Mouse (Mus musculus) embryonic facial prominence, embryonic 14.5 days (tissue): ENCODE results near the gene Adamtsl1. TPM values are rescaled to one million over a fixed set of nuclear protein-coding genes. Genes with fewer than 3 reads are reported as not detected.

Experiments used
- ATAC-seq: fragments of 200-750 bp; cut with Nextera tagmentation; 2 replicates; pipeline ENCODE4 v1.8.0; 2017; ENCODE audit warnings: low read depth, moderate number of reproducible peaks, moderate TSS enrichment
- DNase-seq: peaks from one replicate; pipeline ENCODE4 v3.0.0-alpha.2; 2015; ENCODE audit warnings: low spot score
- H3K27ac ChIP-seq: fragments of 300-500 bp; sonication (generic); replicated peaks from 2 replicates; pipeline ENCODE4 v1.5.1; 2014; ENCODE audit warnings: low read depth, mild to moderate bottlenecking, low read length, moderate library complexity
- H3K27me3 ChIP-seq: fragments of 300-500 bp; sonication (generic); replicated peaks from 2 replicates; pipeline ENCODE4 v1.6.1; 2014; ENCODE audit warnings: low read length; ENCODE audit not compliant: control insufficient read depth, insufficient read depth
- H3K36me3 ChIP-seq: fragments of 300-500 bp; sonication (generic); 2 replicates; pipeline ENCODE4 v1.6.1; 2014; ENCODE audit warnings: low read length, mixed read lengths; ENCODE audit not compliant: control insufficient read depth, insufficient read depth
- H3K4me1 ChIP-seq: fragments of 300-500 bp; sonication (generic); 2 replicates; pipeline ENCODE4 v1.6.1; 2014; ENCODE audit warnings: antibody characterized with exemption, low read length; ENCODE audit not compliant: control insufficient read depth, insufficient read depth
- H3K4me2 ChIP-seq: fragments of 300-500 bp; sonication (generic); 2 replicates; pipeline ENCODE4 v1.6.1; 2014; ENCODE audit warnings: low read depth, mild to moderate bottlenecking, low read length, moderate library complexity, mixed read lengths
- H3K4me3 ChIP-seq: fragments of 300-500 bp; sonication (generic); 2 replicates; pipeline ENCODE4 v1.5.1; 2014; ENCODE audit warnings: low read depth, mild to moderate bottlenecking, low read length
- H3K9ac ChIP-seq: fragments of 300-500 bp; sonication (generic); 2 replicates; pipeline ENCODE4 v1.6.1; 2014; ENCODE audit warnings: low read depth, mild to moderate bottlenecking, low read length, moderate library complexity, mixed read lengths
- H3K9me3 ChIP-seq: fragments of 300-500 bp; sonication (generic); 2 replicates; pipeline ENCODE4 v1.6.1; 2016; ENCODE audit warnings: low read length; ENCODE audit not compliant: control insufficient read depth
- WGBS: fragments of 180-500 bp; shearing (Covaris S2); extraction: QIAGEN DNeasy Blood & Tissue Kit; methylation state at CpG from one replicate; pipeline ENCODE4 v1.1.7; 2014; 5-methylcytosine and 5-hydroxymethylcytosine counted together
- polyA plus RNA-seq: library from polyadenylated mRNA; unstranded; fragments of >200 nt; fragmentation: Nextera tagmentation; extraction: Ambion mirVana; gene quantifications from 2 replicates; pipeline ENCODE4 v1.2.1, GENCODE M21; 2014

Gene Adamtsl1
- 32.2 and 37.9 TPM in 2 replicates for polyA plus RNA-seq

DNA sequence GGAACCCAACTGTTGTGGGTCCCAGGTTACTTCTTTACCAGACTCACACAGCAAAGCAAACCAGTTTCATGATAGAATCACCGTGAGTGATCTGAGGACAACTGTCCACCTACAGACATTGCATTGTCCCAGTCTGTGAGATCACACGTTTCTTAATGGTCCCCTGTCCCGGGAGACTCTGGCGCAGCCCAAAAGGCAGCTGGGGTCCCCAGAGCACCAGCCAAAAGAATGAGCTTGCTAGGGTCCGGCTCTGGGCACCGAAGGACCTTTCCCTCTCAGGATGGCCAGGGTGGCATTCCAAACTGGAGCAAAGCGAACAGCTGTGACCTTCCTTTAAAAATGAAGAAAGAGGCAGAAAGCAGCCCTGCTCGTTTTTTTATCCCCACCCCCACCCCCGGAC is at the start of gene Adamtsl1:
Gene Adamtsl1, plus strand, starts transcription at position 381 of the 400 bp plus-strand sequence.
- WGBS = 0% methylated on average over 7 of the region's 9 CpGs
- H3K9ac ChIP-seq = peak within 1 kb of the TSS; percentile 66
- no peak within 1 kb of the TSS for H3K27ac ChIP-seq
- H3K27me3 ChIP-seq = peaks cover 6% of the 10 kb centered on the region; the same call in 1 of the 2 replicates
- peaks cover 15% of the 10 kb centered on the region for H3K4me1 ChIP-seq
- H3K36me3 ChIP-seq = no peaks in the 10 kb centered on the region
- H3K4me2 ChIP-seq = peak within 1 kb of the TSS; percentile 97
- no peaks in the 10 kb centered on the region for H3K9me3 ChIP-seq
- ATAC-seq (peak; percentile 13; the same call in 1 of the 2 replicates), DNase-seq (no peak)
- peak within 1 kb of the TSS; percentile 55 for H3K4me3 ChIP-seq

- Histone ChIP-seq H3K4me3 (no peak overlapping the region), H3K4me2 (no peak overlapping the region), H3K9me3 (no peaks in the 10 kb centered on the region), H3K4me1 (peaks cover 3% of the 10 kb centered on the region; the same call in 1 of the 2 replicates), H3K27me3 (no peaks in the 10 kb centered on the region), H3K9ac (no peak overlapping the region), H3K36me3 (no peaks in the 10 kb centered on the region), H3K27ac (no peak overlapping the region)
- WGBS = 98% methylated on average over 6 of the region's 6 CpGs
- DNase-seq = no peak
- ATAC-seq = no peak
Measured at GRCm38 (mm10) chr4:85483586-85483985, 30.4 kb upstream of the Adamtsl1 start.

DNA sequence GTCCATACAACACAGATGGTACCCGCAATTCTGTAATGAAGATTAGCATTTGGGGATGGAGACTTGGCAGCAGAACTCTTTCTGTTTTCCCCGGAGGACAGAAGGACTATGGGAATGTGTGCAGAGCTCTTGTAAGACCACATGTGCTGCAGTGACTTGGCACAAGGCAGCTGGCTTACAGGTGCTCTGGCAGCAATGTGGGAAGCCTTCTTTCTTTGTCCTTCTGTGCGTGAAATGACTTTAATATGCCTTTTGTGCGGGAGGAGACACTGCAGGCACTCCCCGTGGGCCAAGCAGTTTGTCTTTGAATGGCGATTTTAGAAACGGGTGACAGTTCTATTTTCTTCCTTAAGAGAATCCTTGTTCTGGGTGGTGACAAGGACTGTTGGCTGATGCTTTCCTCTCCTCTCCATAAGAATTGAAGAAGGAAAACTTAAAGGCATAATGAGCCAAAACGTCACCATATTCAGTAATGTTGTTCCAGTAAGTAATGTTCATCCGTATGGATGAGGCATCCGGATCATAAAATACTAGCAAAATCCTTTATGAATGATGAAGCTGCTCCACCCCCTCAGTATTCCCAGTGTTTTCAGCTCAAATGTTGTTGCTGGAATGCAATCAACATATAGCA is 27.5 kb upstream of the Adamtsl1 start:
- no peak for ATAC-seq
- H3K9me3 ChIP-seq = no peaks in the 10 kb centered on the region
- peak; percentile 57 for DNase-seq
- H3K4me2 ChIP-seq = no peak overlapping the region
- no peaks in the 10 kb centered on the region for H3K36me3 ChIP-seq
- no peak overlapping the region for H3K27ac ChIP-seq
- H3K4me1 ChIP-seq = peaks cover 3% of the 10 kb centered on the region; the same call in 1 of the 2 replicates
- H3K4me3 ChIP-seq = no peak overlapping the region
- no peaks in the 10 kb centered on the region for H3K27me3 ChIP-seq
- H3K9ac ChIP-seq = no peak overlapping the region
- WGBS = 58% methylated on average over 10 of the region's 10 CpGs

GRCm38 (mm10) chr4:85505718-85506117 is 8.3 kb upstream of the Adamtsl1 start:
- H3K9ac ChIP-seq = no peak overlapping the region
- H3K36me3 ChIP-seq = no peaks in the 10 kb centered on the region
- H3K9me3 ChIP-seq = no peaks in the 10 kb centered on the region
- no peaks in the 10 kb centered on the region for H3K4me1 ChIP-seq
- no peak overlapping the region for H3K4me2 ChIP-seq
- H3K27me3 ChIP-seq = no peaks in the 10 kb centered on the region
- no peak overlapping the region for H3K27ac ChIP-seq
- no peak overlapping the region for H3K4me3 ChIP-seq
- ATAC-seq (no peak), DNase-seq (no peak)
- WGBS = 68% methylated on average over 3 of the region's 3 CpGs

DNA sequence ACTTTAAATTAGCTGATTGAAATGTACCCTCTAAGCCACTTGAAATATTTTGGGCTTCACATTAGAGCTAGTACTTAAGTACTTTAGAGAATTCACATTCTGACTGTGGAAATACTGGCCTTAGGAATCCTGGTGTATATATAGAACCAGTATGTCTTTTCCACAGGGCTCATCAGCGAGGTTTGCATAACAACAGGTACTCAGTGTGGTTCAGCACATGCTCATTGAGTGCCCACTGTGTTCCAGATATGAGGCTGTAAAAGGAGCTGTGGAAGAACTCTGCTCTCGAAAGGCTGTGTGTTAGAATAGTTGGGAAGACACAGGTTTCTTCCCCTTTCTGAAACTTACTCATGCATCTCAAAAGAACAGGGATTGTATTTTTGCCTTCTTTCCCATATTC is 7.0 kb upstream of the Adamtsl1 start:
- WGBS = 63% methylated on average over 2 of the region's 2 CpGs
- Histone ChIP-seq H3K4me1 (no peaks in the 10 kb centered on the region), H3K36me3 (no peaks in the 10 kb centered on the region), H3K4me3 (no peak overlapping the region), H3K4me2 (no peak overlapping the region), H3K9ac (no peak overlapping the region), H3K27ac (no peak overlapping the region), H3K27me3 (no peaks in the 10 kb centered on the region), H3K9me3 (no peaks in the 10 kb centered on the region)
- DNase-seq (no peak), ATAC-seq (no peak)

DNA sequence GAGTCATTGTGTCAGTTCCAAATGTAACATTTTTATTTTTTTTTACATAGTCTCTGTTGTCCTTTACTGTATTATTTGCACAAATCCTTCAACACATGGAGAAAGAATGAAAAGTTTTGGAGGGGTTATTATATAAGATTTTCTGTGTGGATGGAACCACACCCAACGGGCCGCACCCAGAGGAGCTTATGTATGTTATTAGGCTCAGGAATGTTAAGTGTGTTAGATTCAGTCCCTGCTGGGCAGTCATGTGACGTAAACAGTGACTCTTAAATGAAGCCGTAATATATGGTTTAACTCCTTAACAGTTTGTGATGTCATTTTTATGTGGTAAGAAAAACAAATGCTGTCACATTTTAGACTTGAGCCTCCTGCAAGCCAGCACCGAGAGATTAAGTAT is 6.5 kb upstream of the Adamtsl1 start:
- Histone ChIP-seq H3K4me2 (no peak overlapping the region), H3K9ac (no peak overlapping the region), H3K27me3 (peaks cover 4% of the 10 kb centered on the region; the same call in 1 of the 2 replicates), H3K27ac (no peak overlapping the region), H3K36me3 (no peaks in the 10 kb centered on the region), H3K9me3 (no peaks in the 10 kb centered on the region), H3K4me3 (no peak overlapping the region), H3K4me1 (no peaks in the 10 kb centered on the region)
- peak; percentile 37 for DNase-seq
- no peak for ATAC-seq
- WGBS = 47% methylated on average over 5 of the region's 5 CpGs

DNA sequence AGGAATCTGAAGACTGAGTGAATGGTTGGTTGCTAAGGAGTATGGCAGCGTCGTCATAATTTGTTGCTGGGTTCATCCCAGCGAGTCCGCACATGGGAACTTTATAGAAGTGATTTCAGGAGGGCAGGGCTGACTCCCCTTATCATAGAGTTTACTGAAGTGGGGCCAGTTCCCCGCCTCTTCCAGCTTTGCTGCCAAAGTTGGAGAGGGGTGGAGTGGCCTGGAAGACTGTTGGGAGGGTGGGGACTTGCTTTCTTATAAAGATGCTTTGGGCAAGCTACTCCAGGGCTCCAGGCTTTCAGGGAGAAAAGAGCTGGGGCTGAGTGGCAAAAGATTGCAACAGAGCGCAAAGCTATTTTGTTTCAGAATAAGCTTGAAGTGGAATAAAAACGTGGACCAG is 684 bp upstream of the Adamtsl1 start:
- whole genome bisulfite sequencing = 38% methylated on average over 7 of the region's 7 CpGs
- peak; percentile 50 for DNase-seq
- peak overlapping the region; percentile 97 for H3K4me2 ChIP-seq

DNA sequence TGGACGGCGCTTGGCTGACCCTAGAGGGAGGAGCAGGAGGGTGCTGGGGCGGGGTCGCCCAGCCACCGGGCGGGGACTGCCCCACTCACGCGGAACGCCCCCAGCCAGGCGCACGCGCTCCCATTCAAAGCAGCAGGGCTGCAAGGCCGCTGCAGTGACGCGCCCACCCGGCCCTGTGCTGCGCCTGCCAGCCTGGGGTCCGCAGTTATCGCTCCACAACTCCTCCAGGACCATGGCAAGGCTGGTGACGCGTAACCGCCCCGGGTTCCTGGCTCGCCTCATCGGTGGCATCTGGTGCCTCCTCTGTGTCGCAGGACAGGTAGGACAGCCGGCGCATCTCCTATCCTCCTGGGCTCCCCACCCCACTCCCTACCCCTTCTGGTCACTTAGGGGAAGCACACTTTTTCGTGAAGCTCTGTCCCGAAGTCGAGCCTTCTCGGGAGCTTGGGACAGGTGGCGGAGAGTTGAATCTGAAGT is 271 bp downstream of the Adamtsl1 start:
- no peaks in the 10 kb centered on the region for H3K9me3 ChIP-seq
- 2% methylated on average over 18 of the region's 33 CpGs for WGBS
- H3K27me3 ChIP-seq = peaks cover 6% of the 10 kb centered on the region; the same call in 1 of the 2 replicates
- H3K4me1 ChIP-seq = peaks cover 15% of the 10 kb centered on the region
- peak overlapping the region; percentile 66 for H3K9ac ChIP-seq
- ATAC-seq = peak; percentile 92
- peak overlapping the region; percentile 97 for H3K4me2 ChIP-seq
- H3K36me3 ChIP-seq = no peaks in the 10 kb centered on the region
- DNase-seq = peak; percentile 65
- no peak overlapping the region for H3K27ac ChIP-seq
- H3K4me3 ChIP-seq = peak overlapping the region; percentile 55

More for the DNA sequence above, 684 bp upstream of the Adamtsl1 start:
- peaks cover 6% of the 10 kb centered on the region; the same call in 1 of the 2 replicates for H3K27me3 ChIP-seq
- H3K9me3 ChIP-seq = no peaks in the 10 kb centered on the region
- no peaks in the 10 kb centered on the region for H3K36me3 ChIP-seq
- no peak for ATAC-seq
- no peak overlapping the region for H3K9ac ChIP-seq
- H3K4me3 ChIP-seq = no peak overlapping the region
- peaks cover 15% of the 10 kb centered on the region for H3K4me1 ChIP-seq
- H3K27ac ChIP-seq = no peak overlapping the region
